Mouse (Mus musculus) lung, postnatal 14 days (tissue): ENCODE data around the gene Cfap74.

Experiments
- DNase-seq: peaks from one replicate; pipeline ENCODE4 v3.0.0; 2021

Gene Cfap74

DNA sequence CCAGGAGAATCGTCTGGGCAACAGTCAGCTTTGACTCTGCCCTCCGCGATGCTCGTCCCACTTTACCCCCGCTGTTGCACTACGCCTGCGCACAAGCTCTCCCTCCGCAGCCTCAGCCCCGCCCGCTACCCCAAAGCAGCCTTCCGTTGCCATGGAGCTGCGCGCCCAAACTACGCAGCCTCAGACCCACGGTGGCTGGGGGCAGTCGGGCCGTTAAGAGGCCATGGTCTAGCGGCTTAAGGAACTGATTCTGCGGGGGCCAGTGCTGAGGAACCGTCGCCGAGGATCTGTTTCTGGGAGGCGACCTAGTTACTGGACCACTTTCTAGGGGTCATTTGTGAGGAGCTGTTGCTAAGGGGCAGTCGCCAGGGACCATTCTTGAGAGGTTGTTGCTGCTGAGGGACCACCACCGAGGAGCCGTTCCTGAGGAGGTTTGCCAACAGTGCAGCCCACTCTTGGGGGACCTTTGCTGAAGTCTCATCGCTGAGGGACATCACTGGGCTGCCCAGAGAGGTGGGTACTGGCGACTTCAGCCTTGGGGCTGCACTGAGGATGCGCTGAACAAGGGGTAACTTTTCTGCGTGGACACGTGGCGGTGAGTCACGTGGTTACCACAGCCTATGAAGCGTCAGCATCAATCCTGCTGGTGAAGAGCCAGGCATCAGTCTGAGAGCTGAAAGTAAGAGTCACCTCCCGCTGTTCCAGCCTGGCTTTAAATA is at the start of gene Cfap74:
Gene Cfap74, plus strand, starts transcription at position 133 of the 719 bp plus-strand sequence.
- peak; percentile 61 for DNase-seq

DNA sequence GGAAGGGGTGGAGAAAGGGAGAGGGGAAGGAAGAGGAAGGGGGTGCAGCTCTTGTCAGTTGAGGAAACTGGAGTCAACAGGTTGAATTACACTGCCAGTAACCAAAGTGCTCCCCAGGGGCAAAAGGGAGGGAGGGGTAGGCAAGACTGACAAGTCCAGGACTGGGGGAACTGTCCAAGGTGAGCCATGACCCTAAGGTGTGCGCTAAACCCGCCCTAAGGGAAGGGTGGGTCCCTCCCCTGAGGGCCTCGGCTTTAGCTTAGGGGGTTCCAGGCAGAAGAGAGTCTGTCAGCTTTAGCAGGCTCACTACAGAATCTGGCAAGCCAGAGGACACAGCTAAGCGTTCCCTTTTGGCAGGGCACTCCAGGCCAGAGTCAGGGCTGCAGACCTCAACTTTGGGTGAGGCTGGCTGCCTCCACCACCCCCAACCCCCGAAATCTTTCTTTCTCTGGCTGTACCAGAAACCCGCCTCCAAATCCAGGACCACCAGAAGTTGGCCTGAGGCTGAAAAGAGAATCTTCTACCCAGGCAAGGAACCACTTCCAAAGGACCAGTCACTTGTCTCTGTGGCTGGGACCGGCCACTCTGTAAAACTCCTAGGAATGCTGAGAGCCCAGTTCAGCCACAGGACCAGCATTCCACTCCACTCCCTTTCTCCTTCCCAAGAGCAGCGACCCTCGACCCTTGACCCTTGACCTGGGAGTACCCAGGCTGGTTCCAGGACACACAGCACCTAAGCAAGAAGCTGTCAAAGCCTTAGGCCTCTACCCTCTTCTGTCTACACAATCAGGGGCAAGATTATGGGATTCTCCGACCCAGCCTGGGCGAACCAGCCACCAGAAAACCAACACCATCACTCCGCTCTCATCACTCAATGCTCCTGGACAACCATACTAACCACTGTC is 49.2 kb upstream of the Cfap74 start:
- DNase-seq: peak; percentile 35

DNA sequence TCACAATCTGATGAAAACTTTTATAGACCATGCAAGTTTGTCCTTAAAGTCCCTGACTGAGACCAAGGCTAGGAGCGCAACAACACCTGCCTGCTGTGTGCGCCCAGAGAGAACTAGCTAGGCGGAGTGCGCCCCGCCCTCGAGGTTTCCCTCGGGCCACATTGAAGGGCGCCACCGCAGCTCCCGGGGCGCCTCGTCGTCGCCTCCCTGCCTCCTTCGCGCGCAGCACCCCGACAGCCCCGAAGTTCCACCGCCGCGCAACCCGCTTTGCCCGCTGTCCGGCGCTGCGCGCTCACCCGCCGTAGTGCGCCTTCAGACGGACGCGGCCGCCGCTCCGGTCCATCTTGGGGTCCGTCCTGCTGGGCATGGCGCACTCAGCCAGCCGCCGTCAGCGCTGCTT is 48.1 kb upstream of the Cfap74 start:
- no peak for DNase-seq

DNA sequence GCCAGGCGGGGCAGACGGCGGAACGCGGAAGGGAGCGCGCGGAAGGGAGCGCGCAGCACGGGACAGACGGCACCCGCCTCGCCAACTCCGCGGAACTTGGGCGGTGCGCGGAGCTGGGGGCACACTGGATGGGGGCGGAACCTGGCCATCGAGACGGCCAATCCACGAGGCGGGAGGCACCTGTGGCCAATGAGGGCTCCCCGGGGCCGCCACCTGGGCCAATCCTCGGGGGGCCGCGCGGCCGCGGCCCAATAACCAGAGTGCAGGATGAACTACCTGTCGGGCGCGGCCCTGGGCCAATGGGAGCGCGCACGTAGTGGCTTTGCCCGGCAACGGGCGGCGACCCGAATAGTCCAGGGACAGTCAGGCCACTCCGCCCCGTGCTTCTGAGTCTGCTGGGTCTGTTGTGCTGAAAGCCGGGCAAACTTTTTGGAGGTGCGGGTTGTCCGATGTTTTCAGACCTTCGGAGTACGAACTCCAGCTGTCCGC is 47.6 kb upstream of the Cfap74 start, which contains the start of gene Prkcz:
Gene Prkcz, minus strand, starts transcription at position 59 of the 489 bp plus-strand sequence.
- DNase-seq: peak; percentile 81

DNA sequence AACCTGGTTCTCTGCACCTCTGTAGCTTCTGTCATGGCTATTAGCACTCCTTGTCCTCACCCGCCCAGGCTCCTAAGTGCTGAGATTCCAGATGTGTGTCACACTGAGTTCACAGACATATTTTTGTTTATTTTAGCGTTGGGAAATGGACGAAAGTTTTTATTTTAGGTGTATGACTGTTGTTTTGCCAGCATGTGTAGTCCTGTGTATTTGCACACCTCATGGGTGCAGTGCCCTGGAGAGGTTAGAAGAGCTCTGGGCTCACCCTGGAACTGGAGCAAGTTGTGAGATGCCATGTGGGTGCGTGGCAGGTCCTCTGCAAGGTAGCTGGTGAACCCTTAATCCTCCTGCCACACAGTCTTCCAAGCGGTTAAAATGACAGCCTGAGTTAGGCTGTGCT is 46.5 kb upstream of the Cfap74 start:
- DNase-seq: no peak

DNA sequence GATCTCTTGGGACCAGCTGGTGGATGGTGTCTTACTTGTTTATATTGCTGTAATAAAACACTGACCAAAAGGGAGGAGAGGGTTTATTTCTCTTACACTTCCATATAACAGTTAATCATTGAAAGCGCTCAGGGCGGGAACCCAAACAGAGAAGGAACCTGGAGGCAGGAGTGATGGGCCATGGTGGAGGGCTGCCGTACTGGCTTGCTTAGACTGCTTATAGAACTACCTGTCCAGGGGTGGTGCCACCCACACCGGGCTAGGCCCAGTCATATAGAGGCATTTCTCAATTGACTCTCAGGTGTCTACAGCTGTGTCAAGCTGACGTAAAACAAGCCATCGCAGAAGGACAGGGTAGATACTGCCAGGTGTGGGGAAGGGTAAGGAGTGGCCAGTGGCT is 42.2 kb upstream of the Cfap74 start:
- DNase-seq: no peak

DNA sequence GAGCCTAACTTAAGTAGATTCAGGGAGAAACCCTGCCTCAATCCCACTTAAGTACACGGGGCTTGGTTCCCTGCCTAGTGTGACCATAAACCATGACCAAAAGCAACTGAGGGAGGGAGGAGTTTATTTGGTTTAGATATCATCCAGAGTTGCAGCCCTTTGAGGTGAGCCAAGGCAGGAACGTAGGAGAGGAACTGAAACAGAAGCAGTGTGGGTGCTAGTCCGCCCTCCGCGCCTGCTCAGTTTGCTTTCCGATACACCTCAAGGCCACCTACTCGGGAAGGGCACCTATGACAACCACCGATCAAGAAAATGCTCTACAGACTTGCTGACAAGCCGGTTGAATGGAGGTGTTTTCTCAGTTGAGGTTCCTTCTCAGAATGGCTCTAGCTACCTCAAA is 41.3 kb upstream of the Cfap74 start:
- no peak for DNase-seq

DNA sequence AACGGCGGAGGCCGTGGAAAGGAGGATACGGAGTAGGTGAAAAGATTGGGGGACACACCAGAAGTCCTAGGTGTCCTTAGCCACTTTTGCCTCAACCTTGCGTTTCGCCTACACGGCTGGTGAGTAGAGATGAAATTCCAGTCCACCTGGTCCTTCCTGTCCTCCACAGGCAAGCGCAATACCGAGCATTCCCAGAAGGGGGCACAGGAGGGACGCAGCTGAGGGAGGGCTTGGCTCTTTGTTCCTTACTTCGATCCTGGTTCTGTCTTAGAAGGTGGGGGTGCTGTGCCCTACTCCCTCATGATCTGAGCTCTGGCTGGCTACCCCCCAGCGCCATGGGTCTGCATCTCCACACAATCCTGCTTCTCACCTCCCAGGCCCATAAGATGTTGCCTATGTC is 40.3 kb upstream of the Cfap74 start:
- peak; percentile 86 for DNase-seq

DNA sequence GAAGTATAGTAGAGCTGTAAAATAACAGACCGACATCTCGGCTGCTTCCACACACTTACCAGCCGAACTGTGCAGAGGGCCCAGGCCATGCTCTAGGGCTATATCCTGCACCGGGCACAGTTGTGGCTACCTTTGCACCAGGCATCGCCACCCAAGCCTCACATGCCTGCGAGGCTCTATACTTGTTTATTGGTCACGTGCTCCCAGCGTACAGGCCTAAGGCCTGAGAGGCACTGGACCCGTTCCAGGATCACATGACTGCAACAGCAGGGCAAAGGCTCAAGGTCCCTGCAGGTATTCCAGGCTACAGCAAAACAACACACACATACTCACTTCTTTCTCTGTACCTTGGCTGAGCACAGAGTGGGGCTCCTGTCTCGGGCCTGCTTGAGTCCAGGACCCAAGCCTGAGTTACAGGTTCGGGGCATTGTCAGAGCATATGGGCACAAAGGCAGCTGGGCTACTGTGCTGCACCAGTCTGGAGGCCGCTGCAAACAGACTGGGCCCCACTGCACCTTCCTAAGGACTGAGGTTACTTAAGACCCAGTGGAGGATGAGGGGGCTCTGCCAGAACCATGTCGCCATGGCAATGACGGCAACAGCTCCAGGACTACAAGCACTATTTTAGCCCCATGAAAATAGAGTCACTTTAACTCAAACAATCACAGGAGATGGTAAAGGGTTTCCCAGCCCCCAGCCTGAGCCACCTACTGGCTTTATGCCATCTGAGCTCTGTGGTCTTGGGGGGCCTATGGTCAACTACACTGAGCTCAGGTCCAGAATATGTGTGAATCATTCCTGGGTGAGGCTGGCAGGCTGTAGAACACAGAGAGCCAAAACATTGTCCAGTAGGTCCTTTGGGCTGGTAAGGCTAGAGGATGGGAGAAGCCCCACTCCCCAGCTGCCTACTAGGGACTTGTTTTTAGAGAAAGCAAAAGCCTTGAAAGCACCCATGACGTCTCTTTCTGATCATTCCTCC is 38.0 kb upstream of the Cfap74 start:
- no peak for DNase-seq

DNA sequence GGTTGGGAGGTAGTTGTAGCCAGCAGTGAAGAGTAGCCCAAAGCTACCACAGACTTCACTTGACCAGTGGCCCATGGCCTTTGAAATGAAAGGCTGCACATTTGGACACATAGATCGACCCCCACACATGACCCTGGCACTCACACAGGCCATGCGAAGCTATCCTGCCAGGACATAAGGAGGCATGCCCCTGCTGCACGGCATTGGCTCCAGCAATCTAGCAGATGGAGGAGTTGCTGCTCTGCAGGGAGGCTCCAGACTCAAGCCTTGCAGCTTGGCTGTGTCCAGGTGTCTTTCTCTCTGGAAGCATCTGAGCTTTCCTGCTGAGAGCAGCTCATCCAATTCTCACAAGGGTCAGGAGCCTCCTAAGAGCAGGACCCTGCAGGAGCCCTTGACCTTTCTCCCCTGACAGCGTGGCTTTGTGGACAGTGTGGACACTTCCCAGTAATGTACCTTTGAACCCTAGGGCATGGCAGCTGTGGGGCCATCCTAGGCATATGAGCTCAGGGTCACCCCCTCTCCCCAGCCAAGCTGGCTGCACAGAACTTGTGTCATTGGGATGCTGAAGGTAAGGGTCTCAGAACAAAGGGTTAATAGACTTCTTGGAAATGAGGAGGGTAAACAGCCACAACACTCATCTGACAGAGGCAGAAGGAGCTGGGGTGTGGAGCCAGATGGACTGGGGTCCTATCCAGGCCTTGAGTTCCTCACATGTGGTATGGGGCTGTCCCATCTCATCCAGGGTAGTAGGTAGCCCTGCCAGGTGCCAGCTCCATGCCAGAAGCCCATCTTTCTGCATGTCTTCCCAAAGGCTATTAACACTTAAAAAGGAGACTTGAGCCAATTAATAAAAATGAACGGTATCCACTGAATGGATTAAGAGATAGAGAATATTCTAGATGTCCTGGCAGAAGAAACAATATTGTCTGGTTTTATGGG is 36.9 kb upstream of the Cfap74 start:
- no peak for DNase-seq

DNA sequence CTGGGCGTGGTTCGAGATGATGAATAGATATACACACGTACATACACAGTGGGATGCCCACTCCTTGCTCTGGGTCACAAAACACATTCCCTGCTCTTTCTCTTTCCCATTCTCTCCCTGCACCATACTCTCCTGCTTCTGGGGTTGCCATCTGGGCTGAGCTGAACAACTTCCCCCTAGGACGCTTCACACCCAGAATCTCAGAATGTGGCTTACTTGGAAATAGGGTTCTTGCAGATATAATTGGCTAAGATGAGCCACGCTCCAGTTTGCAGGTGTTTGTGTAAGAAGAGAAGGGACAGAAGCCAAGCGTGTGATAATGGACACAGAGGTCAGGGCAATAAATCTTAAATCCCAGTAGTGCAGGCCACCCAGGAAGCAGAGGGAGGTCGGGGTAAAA is 27.0 kb upstream of the Cfap74 start:
- no peak for DNase-seq

DNA sequence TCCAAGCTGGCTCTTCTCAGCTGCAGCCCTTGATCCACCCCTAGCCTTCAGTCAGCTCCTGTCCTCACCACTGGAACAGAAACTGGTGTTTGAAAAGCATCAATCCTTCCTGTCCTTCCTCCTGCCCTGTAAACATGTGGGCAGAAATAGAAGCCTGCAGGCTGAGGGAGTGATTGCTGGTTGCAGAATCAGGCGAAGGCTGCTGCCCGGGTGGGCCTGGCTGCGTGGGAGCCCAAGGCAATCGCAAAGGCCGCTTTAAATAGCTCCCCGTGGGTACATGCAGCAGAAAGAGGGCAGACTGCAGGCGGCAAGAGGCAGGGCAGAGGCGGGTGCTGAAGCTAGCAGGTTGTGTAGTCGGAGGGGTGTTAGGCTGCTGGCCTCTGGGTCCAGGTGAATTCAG is 26.2 kb upstream of the Cfap74 start:
- DNase-seq: no peak

DNA sequence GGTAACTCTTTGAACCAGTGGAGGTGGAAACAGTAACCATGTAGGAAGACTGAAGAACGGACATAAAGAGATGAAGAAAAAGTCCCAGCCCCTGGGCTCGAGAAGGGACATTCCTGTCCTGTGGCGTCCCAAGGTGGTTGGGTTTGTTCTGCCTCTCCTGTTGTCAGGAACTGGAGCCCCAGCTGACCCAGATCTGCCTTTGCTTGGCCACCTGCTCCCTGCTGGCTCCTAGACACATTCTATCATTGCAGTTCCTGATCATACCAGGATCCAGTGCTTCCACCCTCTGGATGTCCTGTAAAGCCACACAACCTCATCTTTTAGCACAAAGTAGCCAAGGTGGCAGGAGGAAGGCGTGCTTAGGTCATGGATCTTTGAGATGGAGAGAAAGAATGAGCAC is 25.7 kb upstream of the Cfap74 start:
- no peak for DNase-seq

DNA sequence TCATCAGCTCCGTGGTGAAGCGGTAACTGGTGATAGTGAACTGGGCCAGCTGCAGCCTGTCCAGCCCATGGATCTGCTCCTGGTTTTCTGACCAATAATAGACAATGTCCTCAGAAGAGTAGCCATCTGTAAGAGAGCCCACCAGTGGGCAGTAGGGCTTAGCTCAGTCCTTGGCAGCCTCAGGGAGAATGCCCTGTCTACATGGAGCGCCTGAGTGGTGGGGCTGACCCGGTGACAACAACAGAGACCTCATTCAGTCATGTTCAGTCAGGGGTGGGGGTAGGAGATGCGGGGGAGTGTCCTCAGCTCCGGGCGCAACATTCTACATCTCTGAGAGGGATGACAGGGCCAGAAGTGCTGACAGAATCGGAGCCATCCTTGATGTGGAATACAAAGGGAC is 21.8 kb upstream of the Cfap74 start:
- DNase-seq: no peak

DNA sequence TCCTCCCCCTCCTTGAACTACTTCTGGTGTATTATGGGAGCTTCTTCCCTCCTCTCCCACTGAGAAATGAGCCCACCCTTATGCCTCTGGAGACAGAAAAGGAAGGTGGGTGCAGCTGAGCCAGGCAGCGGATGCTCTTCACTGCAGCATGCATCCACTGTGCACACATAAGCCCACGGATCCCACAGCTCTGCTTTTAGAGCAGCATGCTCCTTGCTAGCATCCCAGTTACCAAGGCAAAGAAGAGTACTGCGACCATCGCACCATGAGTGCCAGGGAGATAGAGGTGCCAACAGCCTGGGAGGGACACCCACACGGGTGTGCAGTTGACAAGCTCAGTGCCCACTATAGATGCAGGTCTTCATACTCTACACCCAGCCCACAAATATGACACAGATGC is 13.5 kb upstream of the Cfap74 start:
- DNase-seq: no peak

DNA sequence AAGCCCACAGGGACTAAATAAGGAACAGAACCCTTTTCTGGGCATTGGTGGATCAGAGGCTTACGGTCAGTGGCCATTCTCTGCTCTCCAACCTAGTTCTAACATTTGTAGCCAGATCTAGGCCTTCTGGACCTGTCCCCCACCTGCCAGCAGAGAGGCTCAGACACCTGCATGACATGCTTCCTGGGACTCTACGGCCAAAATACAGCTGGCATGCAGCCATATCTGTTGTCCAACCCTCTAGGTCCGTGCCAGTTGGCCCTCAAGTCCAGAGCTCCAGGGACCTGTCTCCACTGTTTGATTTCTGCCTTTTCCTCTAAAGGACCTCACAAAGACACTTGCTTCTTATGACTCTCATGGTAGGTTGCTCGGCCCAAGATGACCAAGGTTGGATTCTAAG is 12.2 kb upstream of the Cfap74 start:
- DNase-seq: no peak

DNA sequence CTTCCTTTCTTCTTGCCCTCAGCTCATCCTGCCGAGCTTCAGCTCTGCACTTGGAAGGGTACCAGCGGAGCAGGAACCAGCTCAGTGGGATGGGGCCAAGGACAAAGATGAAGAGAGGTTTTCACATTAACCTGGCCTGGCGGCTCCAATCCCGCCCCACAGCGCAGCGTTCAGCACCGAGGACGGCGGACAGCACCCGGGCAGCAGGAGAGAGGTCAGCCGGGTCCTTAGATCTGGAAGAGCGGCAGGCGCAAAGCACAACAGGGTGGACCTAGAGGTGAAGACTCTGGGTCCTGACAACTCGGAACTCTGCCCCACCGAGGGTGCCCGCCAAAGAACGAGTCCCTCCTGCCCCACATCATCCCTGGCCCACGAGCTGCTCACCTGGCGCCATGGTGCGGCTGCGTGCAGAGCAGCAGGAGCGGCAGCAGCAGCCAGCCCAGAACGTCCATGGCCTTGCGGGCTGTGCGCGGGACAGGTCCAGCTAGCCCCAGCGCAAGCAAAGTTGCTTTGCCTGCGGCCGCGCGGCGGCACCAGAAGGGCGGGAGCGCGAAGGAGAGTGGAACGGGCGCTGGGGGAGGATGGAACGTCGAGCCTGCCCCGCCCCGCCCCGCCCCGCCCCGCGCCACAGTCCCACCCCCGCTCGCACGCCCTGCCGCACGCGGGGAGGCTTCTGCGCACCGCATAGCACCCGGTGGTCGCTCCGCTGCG is 11.3 kb upstream of the Cfap74 start, which contains the start of gene Gabrd:
Gene Gabrd, minus strand, starts transcription at position 602 of the 711 bp plus-strand sequence.
- peak; percentile 48 for DNase-seq

DNA sequence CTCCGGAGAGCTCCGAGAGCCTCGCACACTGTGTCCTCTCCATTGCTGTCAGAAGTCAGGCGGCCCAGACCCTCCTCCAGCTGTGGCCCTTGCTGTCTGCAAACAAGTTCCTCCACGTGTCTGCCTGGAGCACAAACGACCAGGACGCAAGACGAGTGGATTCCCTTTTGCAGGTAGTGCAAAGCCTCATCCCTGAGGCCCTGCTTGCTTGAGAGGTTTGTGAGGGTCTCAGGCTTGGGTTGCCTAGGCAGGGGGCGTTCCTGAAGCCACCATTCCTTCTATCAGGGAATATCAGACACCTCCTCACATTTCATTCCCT is 10.8 kb upstream of the Cfap74 start:
- DNase-seq: no peak

DNA sequence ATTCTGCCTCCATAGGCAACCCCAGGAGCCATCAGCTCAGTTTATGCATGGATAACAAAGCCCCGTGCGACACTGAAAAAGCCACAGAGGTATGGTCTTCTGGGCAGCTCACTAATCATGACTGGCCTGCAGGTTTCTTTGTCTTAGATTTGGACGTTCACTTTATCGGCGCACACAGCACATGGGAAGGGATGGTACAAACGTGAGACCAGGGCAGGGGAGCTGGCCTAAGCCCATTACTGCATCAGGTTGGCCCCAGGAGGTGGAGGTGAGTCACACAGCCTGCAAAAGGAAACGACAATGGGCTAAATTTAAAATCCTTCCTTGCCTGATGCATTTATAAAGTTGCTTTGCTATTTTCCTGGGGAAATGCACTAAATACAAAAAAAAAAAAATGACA is 7.9 kb upstream of the Cfap74 start:
- no peak for DNase-seq

DNA sequence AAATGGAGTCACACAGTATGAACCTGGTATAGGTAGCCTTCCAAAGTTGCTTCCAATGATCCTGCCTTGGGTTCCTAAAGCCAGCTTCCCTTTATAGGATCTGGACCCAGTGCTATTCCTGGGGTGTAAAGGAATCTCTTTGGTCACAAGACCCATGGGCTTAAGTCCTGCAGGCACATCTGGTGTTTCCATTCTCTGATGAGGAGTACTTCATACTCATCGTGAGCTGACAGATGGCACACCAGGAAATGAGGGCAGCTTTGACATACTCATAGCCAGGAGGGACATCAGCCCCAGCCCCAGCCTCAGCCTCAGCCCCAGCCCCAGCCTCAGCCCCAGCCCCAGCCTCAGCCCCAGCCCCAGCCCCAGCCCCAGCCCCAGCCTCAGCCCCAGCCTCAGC is 6.5 kb upstream of the Cfap74 start:
- DNase-seq: no peak

DNA sequence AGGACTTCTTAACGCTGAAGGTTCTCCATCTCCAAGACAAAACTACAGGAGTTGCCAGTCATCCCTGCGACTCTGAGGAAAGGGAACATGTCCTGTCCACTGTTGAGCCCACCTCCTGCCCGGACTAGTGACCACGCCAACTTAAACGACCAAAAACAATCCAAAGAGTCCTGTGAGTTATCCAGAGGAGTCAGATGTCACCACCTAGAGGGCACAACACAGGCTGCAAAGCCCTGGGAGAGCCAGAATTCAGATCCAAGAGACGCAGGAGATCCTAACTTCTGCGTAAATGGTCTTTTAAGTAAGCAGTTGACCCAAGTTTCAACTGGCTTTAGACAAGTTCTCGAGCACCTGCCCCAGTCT is 314 bp upstream of the Cfap74 start:
- DNase-seq: no peak
